Mouse (Mus musculus) gonadal fat pad, adult 2 months (tissue): ENCODE results near the gene Gm20604. TPM values are rescaled to one million over a fixed set of nuclear protein-coding genes. Genes with fewer than 3 reads are reported as not detected.

Source experiments
- DNase-seq: peaks from one replicate; pipeline ENCODE4 v3.0.0-alpha.2; 2012; ENCODE audit warnings: low read depth
- polyA plus RNA-seq: library from polyadenylated mRNA; depleted of rRNA; stranded (reverse); fragments of >200 nt; gene quantifications from 2 replicates; pipeline ENCODE4 v1.2.3, GENCODE M21; 2012

The Gm20604 gene
- polyA plus RNA-seq, 1 experiment: 3.4 TPM

GRCm38 (mm10) chr12:102705906-102706640, 52.4 kb downstream of the Gm20604 start:
- DNase-seq: no peak

- DNase-seq: no peak
Observed at GRCm38 (mm10) chr12:102705216-102705871, 53.1 kb downstream of the Gm20604 start.

GRCm38 (mm10) chr12:102704457-102705198, 53.8 kb downstream of the Gm20604 start, which contains the start of gene Itpk1:
TSS of gene Itpk1 (minus strand) at chr12:102704930.
- no peak for DNase-seq

GRCm38 (mm10) chr12:102703921-102704408, 54.5 kb downstream of the Gm20604 start:
- DNase-seq: no peak

GRCm38 (mm10) chr12:102703441-102703840, 55.0 kb downstream of the Gm20604 start:
- no peak for DNase-seq

DNA sequence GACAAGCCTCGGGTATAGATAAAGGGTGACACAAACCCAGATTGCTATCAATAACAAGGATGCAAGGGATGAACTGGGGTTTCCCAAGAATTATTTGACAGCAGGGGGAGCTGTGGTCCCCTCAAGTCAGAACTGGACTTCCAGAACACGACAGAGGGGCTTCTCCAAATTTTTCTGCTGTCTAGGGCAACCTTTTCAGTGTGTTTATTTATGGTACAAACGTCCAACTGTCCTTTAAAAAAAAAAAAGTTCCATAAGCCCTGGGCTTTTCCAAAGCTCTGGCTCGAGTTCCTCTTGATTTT, 55.4 kb downstream of the Gm20604 start:
- no peak for DNase-seq

DNA sequence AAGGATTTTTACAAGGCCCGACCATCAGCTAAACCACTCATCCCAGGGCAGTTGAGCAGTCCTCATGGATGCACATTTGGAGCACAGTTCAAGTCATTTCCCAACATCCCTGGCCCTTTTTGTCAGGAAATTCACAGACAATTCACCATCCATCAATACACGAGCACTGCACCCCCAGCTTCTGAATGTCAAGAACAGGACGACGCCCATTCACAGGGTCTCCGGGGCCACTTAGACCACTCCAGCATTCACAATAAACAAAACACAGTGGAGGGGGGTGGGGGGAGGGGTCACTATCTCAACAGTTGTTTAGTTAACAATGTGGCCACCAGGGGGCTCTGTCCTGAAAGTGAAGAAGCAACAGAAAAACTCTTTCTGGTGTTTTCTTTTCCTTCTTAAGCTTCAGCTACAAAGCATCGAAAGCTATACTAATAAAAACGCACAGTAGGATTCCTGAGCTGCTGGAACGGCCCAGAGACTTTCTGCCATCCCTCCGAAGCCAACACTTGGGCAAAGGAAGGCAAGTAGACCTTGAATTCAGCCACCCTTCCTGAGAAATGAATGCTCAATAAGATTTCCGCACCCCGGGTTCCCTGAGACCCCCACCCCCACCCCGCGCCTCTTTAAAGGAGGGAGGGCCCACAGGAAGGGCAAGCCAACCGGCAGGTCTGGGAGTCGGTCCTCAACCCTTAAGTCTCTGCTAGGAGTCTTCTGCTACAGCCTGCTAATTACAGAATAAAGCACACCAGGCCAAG, 55.9 kb downstream of the Gm20604 start:
- no peak for DNase-seq

DNA sequence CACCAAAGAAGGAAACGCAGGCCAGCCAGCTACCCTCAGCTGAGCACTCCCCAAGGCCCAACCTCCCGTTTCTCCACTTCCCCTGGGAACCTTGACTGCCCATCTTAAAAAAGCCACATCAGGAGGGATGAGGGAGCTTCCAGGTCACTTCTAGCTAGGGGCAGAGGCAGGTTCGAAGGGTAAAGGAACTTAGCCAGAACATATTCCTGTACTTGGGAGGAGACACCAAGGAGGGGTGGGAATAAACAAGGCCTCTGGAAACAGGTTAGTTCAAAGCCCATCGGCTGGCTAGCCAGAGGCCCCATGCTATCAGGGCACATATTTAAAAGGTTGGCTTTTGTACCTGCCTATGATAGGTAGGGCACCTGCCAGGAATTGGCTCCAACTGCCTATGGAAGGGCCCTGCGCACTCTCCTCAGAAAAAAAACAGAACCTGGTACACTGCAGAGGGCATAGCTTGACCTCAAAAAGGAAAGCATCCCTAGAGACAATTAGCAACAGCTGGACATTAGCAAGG, 56.7 kb downstream of the Gm20604 start:
- DNase-seq: no peak

- DNase-seq: no peak
Observed at GRCm38 (mm10) chr12:102700453-102700852, 58.0 kb downstream of the Gm20604 start.

DNA sequence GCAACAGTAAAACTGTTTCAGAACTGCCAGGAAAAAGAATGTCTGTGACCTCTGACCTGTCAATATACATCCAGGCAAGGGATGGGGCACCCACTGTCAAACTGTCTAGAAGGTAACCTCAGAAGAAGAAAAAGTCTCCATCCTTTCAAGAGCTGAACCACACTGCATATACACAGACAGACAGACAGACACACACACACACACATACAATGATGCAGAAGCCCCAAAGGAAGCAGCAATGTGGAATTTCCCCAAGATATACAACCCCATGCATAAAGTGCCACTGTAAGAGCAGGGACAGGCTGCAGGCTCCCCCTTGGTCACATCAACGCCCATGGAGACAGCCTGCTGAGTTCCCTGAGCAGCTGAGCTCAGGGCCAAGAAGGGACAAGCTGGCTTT, 59.3 kb downstream of the Gm20604 start:
- DNase-seq: no peak

DNA sequence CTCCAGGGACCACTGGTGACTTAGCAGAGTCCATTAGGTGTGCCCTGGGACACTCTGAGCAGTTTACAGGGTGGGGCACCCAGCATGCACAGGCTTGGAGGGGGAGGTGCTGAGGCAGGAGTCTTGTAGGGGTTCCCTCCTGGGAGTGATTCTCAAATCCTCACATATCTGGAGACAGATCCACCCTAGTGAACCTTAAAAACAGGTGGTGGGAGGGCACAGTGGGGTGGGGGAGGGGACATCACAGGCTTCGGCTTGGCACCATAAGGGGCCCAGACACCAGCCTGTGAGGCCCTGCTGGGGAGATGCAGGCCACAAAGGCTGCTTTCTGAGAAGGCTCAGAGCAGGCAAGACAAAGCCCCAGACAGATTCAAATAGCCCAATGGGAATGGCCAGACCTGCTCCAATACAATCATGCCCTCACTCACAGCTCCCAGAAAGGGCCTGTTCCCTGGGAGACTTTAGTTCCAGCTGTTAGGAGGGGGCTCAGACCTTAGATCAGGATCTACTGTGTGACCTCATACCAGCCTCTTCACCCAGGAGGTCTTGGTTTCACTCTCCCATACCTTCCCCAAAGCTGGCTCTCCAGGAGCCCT, 60.3 kb downstream of the Gm20604 start:
- DNase-seq: no peak

GRCm38 (mm10) chr12:102697381-102697780, 61.1 kb downstream of the Gm20604 start:
- DNase-seq: no peak

GRCm38 (mm10) chr12:102696635-102697354, 61.7 kb downstream of the Gm20604 start:
- DNase-seq: no peak

DNA sequence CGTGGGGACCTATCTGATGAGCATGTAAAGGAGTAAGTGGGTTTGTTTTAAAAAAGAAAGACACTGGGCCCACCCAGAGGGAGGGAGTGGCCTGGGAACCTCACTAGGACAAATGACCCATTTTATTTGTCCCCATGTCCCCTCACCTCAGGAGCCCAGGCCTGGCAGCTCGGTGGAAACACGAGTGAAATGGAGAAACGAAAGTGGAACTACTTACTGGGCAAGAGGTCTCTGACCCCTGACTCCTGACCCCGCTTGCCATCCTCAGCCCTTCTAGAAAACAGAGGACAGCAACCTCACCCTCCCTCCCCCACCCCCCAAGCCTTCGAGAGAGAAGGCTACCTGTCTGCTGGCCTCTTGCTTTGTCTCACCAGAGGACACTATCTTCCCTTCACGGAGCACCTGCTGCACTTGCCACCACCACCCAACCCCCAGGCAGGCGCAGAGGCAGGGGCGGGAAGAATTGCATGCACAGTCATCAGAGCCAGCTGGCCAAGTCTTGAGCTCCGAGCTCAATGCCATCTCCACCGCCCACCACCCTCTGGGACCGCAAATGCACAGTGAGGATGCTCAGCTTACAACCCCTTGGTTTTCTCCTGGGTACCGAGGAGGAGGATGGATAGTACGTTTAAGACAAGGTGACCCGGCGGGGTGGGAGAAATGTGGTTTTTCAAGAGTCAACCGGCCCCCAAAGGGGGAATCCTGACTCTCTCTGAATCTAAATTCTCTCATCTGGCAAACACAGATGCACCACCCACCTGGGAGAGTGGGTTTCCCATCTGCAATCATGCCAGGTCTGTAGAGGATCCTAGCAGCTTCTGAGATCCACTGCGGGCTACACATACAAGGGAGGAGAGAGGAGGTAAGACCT, 62.9 kb downstream of the Gm20604 start:
- no peak for DNase-seq

GRCm38 (mm10) chr12:102691761-102692160, 66.7 kb downstream of the Gm20604 start:
- DNase-seq: no peak
